Mouse (Mus musculus): ENCODE measurements around the gene Tceanc2. TPM values are rescaled to one million over a fixed set of nuclear protein-coding genes. Genes with fewer than 3 reads are reported as not detected.

Gene Tceanc2
- total and polyA plus RNA-seq, 3 experiments, result 16.5 to 34.8 (median 24.8) TPM

- no peak overlapping the region for H3K9ac ChIP-seq (ENCODE audit: insufficient read depth, low read depth)
- in situ Hi-C loops (cut with MboI; ENCODE audit: low pct_ligation_motif_present, low pct_unique_long_range_greater_than_20kb, low sequenced_read_pairs) (no loop called here), dilution Hi-C loops (cut with MboI; ENCODE audit: extremely low pct_ligation_motif_present, extremely low pct_unique_long_range_greater_than_20kb, low sequenced_read_pairs) (no loop called here)
- H3K36me3 ChIP-seq (replicated peaks in 1 of 2; ENCODE audit: control insufficient read depth in 1 of 2, insufficient read depth in 1 of 2, low read length in 1 of 2), result peaks cover 5 to 48% of the 10 kb centered on the region in 2 experiments
- H3K9me3 ChIP-seq (replicated peaks; ENCODE audit: low read length), result no peaks in the 10 kb centered on the region
- DNase-seq (ENCODE audit: extremely low read depth), result no peak
- no peak for TF ChIP-seq MYC (IDR thresholded peaks at IDR 0.05; ENCODE audit: low read depth, low read length)
- TF ChIP-seq CHD1 (IDR thresholded peaks at IDR 0.05; ENCODE audit: low read depth, low read length), result no peak
- no peak for TF ChIP-seq USF2 (conservative IDR thresholded peaks at IDR 0.05; ENCODE audit: low read depth, low read length)
- no peak for TF ChIP-seq ZKSCAN1 (IDR thresholded peaks at IDR 0.05; ENCODE audit: borderline replicate concordance, low read depth, low read length)
- TF ChIP-seq RCOR1 (conservative IDR thresholded peaks at IDR 0.05; ENCODE audit: low read depth, low read length), result no peak
- no peak for TF ChIP-seq BHLHE40 (IDR thresholded peaks at IDR 0.05; ENCODE audit: low read depth, low read length)
- no peak for TF ChIP-seq POLR2AphosphoS2 (IDR thresholded peaks at IDR 0.05; ENCODE audit: low read depth, low read length)
- no peak for TF ChIP-seq IRF4 (IDR thresholded peaks at IDR 0.05; ENCODE audit: low read depth, low read length)
- peaks cover 6 to 26% of the 10 kb centered on the region in 2 experiments; a peak in 3 of 4 replicates for H3K4me1 ChIP-seq (ENCODE audit: control insufficient read depth in 1 of 2, insufficient read depth in 2 of 2)
- no peaks in the 10 kb centered on the region for H3K79me2 ChIP-seq (replicated peaks; ENCODE audit: control insufficient read depth, extremely low read depth, insufficient read depth, poor library complexity, severe bottlenecking)
- H3K4me2 ChIP-seq (ENCODE audit: insufficient read depth, low read depth, poor library complexity, severe bottlenecking), result no peak overlapping the region
- H3K27ac ChIP-seq (ENCODE audit: insufficient read depth, low read depth), result no peak overlapping the region
- no peaks in the 10 kb centered on the region for H3K27me3 ChIP-seq (replicated peaks)
- no peak overlapping the region for H3K4me3 ChIP-seq (replicated peaks in 1 of 3; ENCODE audit: low read depth in 2 of 3, low read length in 2 of 3, poor library complexity in 1 of 3)
Observed at GRCm38 (mm10) chr4:107084343-107084742, 94.6 kb downstream of the Tceanc2 start.

Other genes with a start within 250 kb of the Tceanc2 start
- gene Mrpl37, start 112.2 kb downstream of the Tceanc2 start, total RNA-seq (2012; rRNA removed), result 53.5 and 60.0 TPM in 2 replicates
- 45.1 and 53.6 TPM in 2 replicates for gene Mrpl37, start 112.2 kb downstream of the Tceanc2 start, total RNA-seq (2014; rRNA removed)
- 85.2 and 123 TPM in 2 replicates for gene Mrpl37, start 112.2 kb downstream of the Tceanc2 start, polyA plus RNA-seq (2012; ENCODE audit: insufficient read length, low read depth)
- 14.0 and 16.4 TPM in 2 replicates for gene Cyb5rl, start 112.1 kb downstream of the Tceanc2 start, total RNA-seq (2012; rRNA removed)
- gene Cyb5rl, start 112.1 kb downstream of the Tceanc2 start, total RNA-seq (2014; rRNA removed), result 22.7 and 23.4 TPM in 2 replicates
- 19.3 and 24.9 TPM in 2 replicates for gene Cyb5rl, start 112.1 kb downstream of the Tceanc2 start, polyA plus RNA-seq (2012; ENCODE audit: insufficient read length, low read depth)
- gene Cdcp2, start 82.2 kb downstream of the Tceanc2 start, total RNA-seq (2012; rRNA removed), result 9.9 and 13.4 TPM in 2 replicates
- 6.6 and 6.9 TPM in 2 replicates for gene Cdcp2, start 82.2 kb downstream of the Tceanc2 start, total RNA-seq (2014; rRNA removed)
- 14.7 and 16.9 TPM in 2 replicates for gene Cdcp2, start 82.2 kb downstream of the Tceanc2 start, polyA plus RNA-seq (2012; ENCODE audit: insufficient read length, low read depth)
- gene Tmem59, start 717 bp downstream of the Tceanc2 start, total RNA-seq (2012; rRNA removed), result 54.4 and 71.8 TPM in 2 replicates
- 50.7 and 57.2 TPM in 2 replicates for gene Tmem59, start 717 bp downstream of the Tceanc2 start, total RNA-seq (2014; rRNA removed)
- 61.9 and 68.5 TPM in 2 replicates for gene Tmem59, start 717 bp downstream of the Tceanc2 start, polyA plus RNA-seq (2012; ENCODE audit: insufficient read length, low read depth)
- not detected in 2 replicates for gene Ldlrad1, start 30.1 kb upstream of the Tceanc2 start, total RNA-seq (2012; rRNA removed)
- not detected in 2 replicates for gene Ldlrad1, start 30.1 kb upstream of the Tceanc2 start, total RNA-seq (2014; rRNA removed)
- gene Ldlrad1, start 30.1 kb upstream of the Tceanc2 start, polyA plus RNA-seq (2012; ENCODE audit: insufficient read length, low read depth), result not detected in 2 replicates
- gene Lrrc42, start 74.4 kb upstream of the Tceanc2 start, total RNA-seq (2012; rRNA removed), result 13.0 and 13.7 TPM in 2 replicates
- gene Lrrc42, start 74.4 kb upstream of the Tceanc2 start, total RNA-seq (2014; rRNA removed), result 15.3 and 24.9 TPM in 2 replicates
- 48.2 and 72.9 TPM in 2 replicates for gene Lrrc42, start 74.4 kb upstream of the Tceanc2 start, polyA plus RNA-seq (2012; ENCODE audit: insufficient read length, low read depth)
- 35.4 and 46.3 TPM in 2 replicates for gene Hspb11, start 74.5 kb upstream of the Tceanc2 start, total RNA-seq (2012; rRNA removed)
- 38.7 and 40.7 TPM in 2 replicates for gene Hspb11, start 74.5 kb upstream of the Tceanc2 start, total RNA-seq (2014; rRNA removed)
- 19.7 and 20.2 TPM in 2 replicates for gene Hspb11, start 74.5 kb upstream of the Tceanc2 start, polyA plus RNA-seq (2012; ENCODE audit: insufficient read length, low read depth)
- gene Dio1, start 128.1 kb upstream of the Tceanc2 start, total RNA-seq (2012; rRNA removed), result 0.25 and 0.38 TPM in 2 replicates
- 1.3 and 1.7 TPM in 2 replicates for gene Dio1, start 128.1 kb upstream of the Tceanc2 start, total RNA-seq (2014; rRNA removed)
- 0.23 and 0.67 TPM in 2 replicates for gene Dio1, start 128.1 kb upstream of the Tceanc2 start, polyA plus RNA-seq (2012; ENCODE audit: insufficient read length, low read depth)
- 47.2 and 49.4 TPM in 2 replicates for gene Yipf1, start 135.2 kb upstream of the Tceanc2 start, total RNA-seq (2012; rRNA removed)
- gene Yipf1, start 135.2 kb upstream of the Tceanc2 start, total RNA-seq (2014; rRNA removed), result 60.5 and 61.0 TPM in 2 replicates
- gene Yipf1, start 135.2 kb upstream of the Tceanc2 start, polyA plus RNA-seq (2012; ENCODE audit: insufficient read length, low read depth), result 47.2 and 52.8 TPM in 2 replicates
- 48.1 and 49.1 TPM in 2 replicates for gene Ndc1, start 188.7 kb upstream of the Tceanc2 start, total RNA-seq (2012; rRNA removed)
- gene Ndc1, start 188.7 kb upstream of the Tceanc2 start, total RNA-seq (2014; rRNA removed), result 86.5 and 92.8 TPM in 2 replicates
- 69.6 and 71.3 TPM in 2 replicates for gene Ndc1, start 188.7 kb upstream of the Tceanc2 start, polyA plus RNA-seq (2012; ENCODE audit: insufficient read length, low read depth)

All from CH12.LX (cell line).